Mouse (Mus musculus) small intestine, adult 2 months (tissue): Measurements from ENCODE around the gene Trcg1. TPM values are rescaled to one million over a fixed set of nuclear protein-coding genes. Genes with fewer than 3 reads are reported as not detected.

ENCODE experiments used
- H3K27ac ChIP-seq: fragments of 200-500 bp; 2 replicates; pipeline ENCODE4 v1.5.1; 2012; ENCODE audit warnings: low read depth, low read length, control low read depth, inconsistent platforms; ENCODE audit not compliant: insufficient read depth
- H3K27me3 ChIP-seq: fragments of 200-500 bp; 2 replicates; pipeline ENCODE4 v1.6.1; 2012; ENCODE audit warnings: mild to moderate bottlenecking, moderate library complexity, low read length, inconsistent platforms; ENCODE audit not compliant: control insufficient read depth, insufficient read depth
- H3K36me3 ChIP-seq: fragments of 200-500 bp; 2 replicates; pipeline ENCODE4 v1.6.1; 2012; ENCODE audit warnings: mild to moderate bottlenecking, low read length, control low read depth, inconsistent platforms; ENCODE audit not compliant: control insufficient read depth, insufficient read depth
- H3K4me1 ChIP-seq: fragments of 200-500 bp; 2 replicates; pipeline ENCODE4 v1.6.1; 2012; ENCODE audit warnings: low read length, inconsistent platforms, mixed read lengths; ENCODE audit not compliant: control insufficient read depth, insufficient read depth, insufficient read length
- H3K4me3 ChIP-seq: fragments of 200-500 bp; 2 replicates; pipeline ENCODE4 v1.5.1; 2012; ENCODE audit warnings: low read depth, mild to moderate bottlenecking, control low read depth, inconsistent platforms, low read length, moderate library complexity
- CTCF ChIP-seq: fragments of 200-500 bp; IDR thresholded peaks from 2 replicates; pipeline ENCODE4 v1.5.1; 2012; ENCODE audit warnings: low read depth, mild to moderate bottlenecking, control low read depth, inconsistent platforms, low read length, moderate library complexity, mixed read lengths; ENCODE audit not compliant: insufficient replicate concordance, insufficient read length; ENCODE audit errors: extremely low read depth
- POLR2A ChIP-seq: fragments of 200-500 bp; IDR thresholded peaks from 2 replicates; pipeline ENCODE4 v1.6.1; 2012; ENCODE audit warnings: low read depth, mild to moderate bottlenecking, control low read depth, inconsistent platforms, low read length, moderate library complexity
- WGBS: fragments of 180-500 bp; shearing (Covaris S2); methylation state at CpG from one replicate; pipeline ENCODE4 v1.1.7; 2018; 5-methylcytosine and 5-hydroxymethylcytosine counted together
- polyA plus RNA-seq: library from polyadenylated mRNA; depleted of rRNA; stranded (reverse); fragments of >200 nt; gene quantifications from 2 replicates; pipeline ENCODE4 v1.2.3, GENCODE M21; 2012

The Trcg1 gene
- polyA plus RNA-seq, 1 experiment: not detected

GRCm38 (mm10) chr9:57265125-57265524 is 28.8 kb downstream of the Trcg1 start:
- no peak overlapping the region for H3K27ac ChIP-seq
- no peaks in the 10 kb centered on the region for H3K36me3 ChIP-seq
- TF ChIP-seq CTCF: no peak
- TF ChIP-seq POLR2A: no peak
- H3K27me3 ChIP-seq: no peaks in the 10 kb centered on the region
- no peak overlapping the region for H3K4me3 ChIP-seq
- 35% methylated on average over 5 of the region's 5 CpGs for WGBS
- H3K4me1 ChIP-seq: peaks cover 9% of the 10 kb centered on the region; the same call in 1 of the 2 replicates

- H3K4me3 ChIP-seq: no peak overlapping the region
- WGBS: 93% methylated on average over 5 of the region's 5 CpGs
- H3K27ac ChIP-seq: no peak overlapping the region
- no peaks in the 10 kb centered on the region for H3K36me3 ChIP-seq
- no peak for TF ChIP-seq CTCF
- no peaks in the 10 kb centered on the region for H3K4me1 ChIP-seq
- no peaks in the 10 kb centered on the region for H3K27me3 ChIP-seq
Measured at GRCm38 (mm10) chr9:57267421-57267820, 31.1 kb downstream of the Trcg1 start.

- no peak for TF ChIP-seq POLR2A
- TF ChIP-seq CTCF: no peak
- Histone ChIP-seq H3K27me3 (no peaks in the 10 kb centered on the region), H3K36me3 (no peaks in the 10 kb centered on the region), H3K4me3 (no peak overlapping the region), H3K4me1 (no peaks in the 10 kb centered on the region), H3K27ac (no peak overlapping the region)
- WGBS: 61% methylated on average over 10 of the region's 10 CpGs
Measured at GRCm38 (mm10) chr9:57268078-57268477, 31.7 kb downstream of the Trcg1 start.

- Histone ChIP-seq H3K36me3 (no peaks in the 10 kb centered on the region), H3K4me1 (no peaks in the 10 kb centered on the region), H3K27me3 (no peaks in the 10 kb centered on the region), H3K4me3 (no peak overlapping the region), H3K27ac (no peak overlapping the region)
- TF ChIP-seq POLR2A (no peak), CTCF (no peak)
- WGBS: 37% methylated on average over 3 of the region's 3 CpGs
Measured at GRCm38 (mm10) chr9:57268575-57268974, 32.2 kb downstream of the Trcg1 start.

GRCm38 (mm10) chr9:57269384-57269783 is 33.0 kb downstream of the Trcg1 start:
- Histone ChIP-seq H3K36me3 (no peaks in the 10 kb centered on the region), H3K4me3 (no peak overlapping the region), H3K27ac (no peak overlapping the region), H3K4me1 (no peaks in the 10 kb centered on the region), H3K27me3 (no peaks in the 10 kb centered on the region)
- WGBS: 44% methylated on average over 1 of the region's 1 CpGs
- no peak for TF ChIP-seq POLR2A
- TF ChIP-seq CTCF: no peak

GRCm38 (mm10) chr9:57270399-57270798 is 34.0 kb downstream of the Trcg1 start:
- Histone ChIP-seq H3K36me3 (no peaks in the 10 kb centered on the region), H3K27me3 (no peaks in the 10 kb centered on the region), H3K4me1 (no peaks in the 10 kb centered on the region), H3K27ac (no peak overlapping the region), H3K4me3 (no peak overlapping the region)
- TF ChIP-seq POLR2A: no peak
- no peak for TF ChIP-seq CTCF
- 70% methylated on average over 8 of the region's 8 CpGs for WGBS

- H3K4me1 ChIP-seq: no peaks in the 10 kb centered on the region
- H3K4me3 ChIP-seq: no peak overlapping the region
- WGBS: 86% methylated on average over 1 of the region's 1 CpGs
- TF ChIP-seq POLR2A: no peak
- no peak for TF ChIP-seq CTCF
- no peaks in the 10 kb centered on the region for H3K36me3 ChIP-seq
- no peaks in the 10 kb centered on the region for H3K27me3 ChIP-seq
- no peak overlapping the region for H3K27ac ChIP-seq
Measured at GRCm38 (mm10) chr9:57271081-57271480, 34.7 kb downstream of the Trcg1 start.
